Mouse (Mus musculus): ENCODE data around the gene Msi2.
A peak's percentile ranks its signal among the peaks of the same experiment; 100 is the strongest.

The Msi2 gene

GRCm38 (mm10) chr11:88318850-88319249 is 399.5 kb downstream of the Msi2 start:
- no peak for DNase-seq (ENCODE audit: low read depth, low spot score)

- DNase-seq (ENCODE audit: low read depth, low spot score) = no peak
Observed at GRCm38 (mm10) chr11:88315393-88315792, 402.9 kb downstream of the Msi2 start.

GRCm38 (mm10) chr11:88314471-88314870 is 403.8 kb downstream of the Msi2 start:
- no peak for DNase-seq (ENCODE audit: low read depth, low spot score)

- DNase-seq (ENCODE audit: low read depth, low spot score) = no peak
Observed at GRCm38 (mm10) chr11:88313512-88313911, 404.8 kb downstream of the Msi2 start.

- no peak for DNase-seq (ENCODE audit: low read depth, low spot score)
Observed at GRCm38 (mm10) chr11:88311606-88312005, 406.7 kb downstream of the Msi2 start.

- DNase-seq (ENCODE audit: low read depth, low spot score) = no peak
Observed at GRCm38 (mm10) chr11:88310773-88311172, 407.5 kb downstream of the Msi2 start.

GRCm38 (mm10) chr11:88309059-88309700 is 409.1 kb downstream of the Msi2 start:
- no peak for DNase-seq (ENCODE audit: low read depth, low spot score)

GRCm38 (mm10) chr11:88307616-88308543 is 410.4 kb downstream of the Msi2 start:
- peak; percentile 38 for DNase-seq (ENCODE audit: low read depth, low spot score)

- DNase-seq (ENCODE audit: low read depth, low spot score) = no peak
Observed at GRCm38 (mm10) chr11:88305759-88306158, 412.6 kb downstream of the Msi2 start.

GRCm38 (mm10) chr11:88301619-88302018 is 416.7 kb downstream of the Msi2 start:
- no peak for DNase-seq (ENCODE audit: low read depth, low spot score)

- DNase-seq (ENCODE audit: low read depth, low spot score) = no peak
Observed at GRCm38 (mm10) chr11:88299345-88299744, 419.0 kb downstream of the Msi2 start.

GRCm38 (mm10) chr11:88297526-88297925 is 420.8 kb downstream of the Msi2 start:
- peak; percentile 83 for DNase-seq (ENCODE audit: low read depth, low spot score)

GRCm38 (mm10) chr11:88295298-88295697 is 423.0 kb downstream of the Msi2 start:
- DNase-seq (ENCODE audit: low read depth, low spot score) = no peak

- no peak for DNase-seq (ENCODE audit: low read depth, low spot score)
Observed at GRCm38 (mm10) chr11:88294394-88294710, 424.0 kb downstream of the Msi2 start.

- no peak for DNase-seq (ENCODE audit: low read depth, low spot score)
Observed at GRCm38 (mm10) chr11:88293631-88294393, 424.5 kb downstream of the Msi2 start, which contains the start of gene Ccdc182. TSS of gene Ccdc182 (plus strand) at chr11:88294058.

GRCm38 (mm10) chr11:88291688-88292087 is 426.6 kb downstream of the Msi2 start:
- peak; percentile 49 for DNase-seq (ENCODE audit: low read depth, low spot score)

GRCm38 (mm10) chr11:88291245-88291644 is 427.1 kb downstream of the Msi2 start:
- no peak for DNase-seq (ENCODE audit: low read depth, low spot score)
